Mouse (Mus musculus): ENCODE results near the gene Avpi1.

Avpi1 gene

GRCm38 (mm10) chr19:42080469-42080868 is 48.4 kb downstream of the Avpi1 start:
- Histone ChIP-seq H3K4me3 (replicated peaks; ENCODE audit: low read length) (no peak overlapping the region), H3K27me3 (ENCODE audit: insufficient read depth, low read length) (no peaks in the 10 kb centered on the region), H3K4me1 (replicated peaks; ENCODE audit: low read depth, low read length) (peaks cover 25% of the 10 kb centered on the region), H3K9me3 (ENCODE audit: low read length) (no peaks in the 10 kb centered on the region), H3K36me3 (ENCODE audit: insufficient read depth, low read length) (peaks cover 9% of the 10 kb centered on the region)
- TF ChIP-seq POU5F1 (IDR thresholded peaks at IDR 0.05; ENCODE audit: borderline replicate concordance, low read length) (no peak), NANOG (IDR thresholded peaks at IDR 0.05; ENCODE audit: borderline replicate concordance, low read length) (no peak), CTCF (conservative IDR thresholded peaks at IDR 0.05; ENCODE audit: low read length) (no peak)

- H3K36me3 ChIP-seq (ENCODE audit: insufficient read depth, low read length), result peaks cover 14% of the 10 kb centered on the region
- TF ChIP-seq CTCF (conservative IDR thresholded peaks at IDR 0.05; ENCODE audit: low read length) (no peak), POU5F1 (IDR thresholded peaks at IDR 0.05; ENCODE audit: borderline replicate concordance, low read length) (no peak), NANOG (IDR thresholded peaks at IDR 0.05; ENCODE audit: borderline replicate concordance, low read length) (no peak)
Measured at GRCm38 (mm10) chr19:42079950-42080349, 48.9 kb downstream of the Avpi1 start.

GRCm38 (mm10) chr19:42079006-42079405 is 49.9 kb downstream of the Avpi1 start:
- TF ChIP-seq NANOG (IDR thresholded peaks at IDR 0.05; ENCODE audit: borderline replicate concordance, low read length) (no peak), POU5F1 (IDR thresholded peaks at IDR 0.05; ENCODE audit: borderline replicate concordance, low read length) (no peak), CTCF (conservative IDR thresholded peaks at IDR 0.05; ENCODE audit: low read length) (no peak)
- Histone ChIP-seq H3K4me1 (replicated peaks; ENCODE audit: low read depth, low read length) (peaks cover 26% of the 10 kb centered on the region), H3K4me3 (replicated peaks; ENCODE audit: low read length) (no peak overlapping the region), H3K27me3 (ENCODE audit: insufficient read depth, low read length) (no peaks in the 10 kb centered on the region), H3K9me3 (ENCODE audit: low read length) (no peaks in the 10 kb centered on the region), H3K36me3 (ENCODE audit: insufficient read depth, low read length) (peaks cover 18% of the 10 kb centered on the region)

More at GRCm38 (mm10) chr19:42079950-42080349, 48.9 kb downstream of the Avpi1 start:
- H3K4me1 ChIP-seq (replicated peaks; ENCODE audit: low read depth, low read length), result peaks cover 26% of the 10 kb centered on the region
- H3K9me3 ChIP-seq (ENCODE audit: low read length), result no peaks in the 10 kb centered on the region
- no peaks in the 10 kb centered on the region for H3K27me3 ChIP-seq (ENCODE audit: insufficient read depth, low read length)
- H3K4me3 ChIP-seq (replicated peaks; ENCODE audit: low read length), result no peak overlapping the region

- no peak overlapping the region for H3K4me3 ChIP-seq (replicated peaks; ENCODE audit: low read length)
- no peaks in the 10 kb centered on the region for H3K9me3 ChIP-seq (ENCODE audit: low read length)
- H3K27me3 ChIP-seq (ENCODE audit: insufficient read depth, low read length), result no peaks in the 10 kb centered on the region
- TF ChIP-seq NANOG (IDR thresholded peaks at IDR 0.05; ENCODE audit: borderline replicate concordance, low read length) (no peak), CTCF (conservative IDR thresholded peaks at IDR 0.05; ENCODE audit: low read length) (no peak), POU5F1 (IDR thresholded peaks at IDR 0.05; ENCODE audit: borderline replicate concordance, low read length) (no peak)
- peaks cover 26% of the 10 kb centered on the region for H3K4me1 ChIP-seq (replicated peaks; ENCODE audit: low read depth, low read length)
- peaks cover 18% of the 10 kb centered on the region for H3K36me3 ChIP-seq (ENCODE audit: insufficient read depth, low read length)
Measured at GRCm38 (mm10) chr19:42078566-42078965, 50.3 kb downstream of the Avpi1 start.

GRCm38 (mm10) chr19:42075992-42076391 is 52.9 kb downstream of the Avpi1 start:
- peaks cover 30% of the 10 kb centered on the region for H3K4me1 ChIP-seq (replicated peaks; ENCODE audit: low read depth, low read length)
- peak overlapping the region; percentile 44 for H3K4me3 ChIP-seq (replicated peaks; ENCODE audit: low read length)
- H3K9me3 ChIP-seq (ENCODE audit: low read length), result no peaks in the 10 kb centered on the region
- H3K36me3 ChIP-seq (ENCODE audit: insufficient read depth, low read length), result peaks cover 18% of the 10 kb centered on the region
- no peaks in the 10 kb centered on the region for H3K27me3 ChIP-seq (ENCODE audit: insufficient read depth, low read length)
- no peak for TF ChIP-seq POU5F1 (IDR thresholded peaks at IDR 0.05; ENCODE audit: borderline replicate concordance, low read length)
- TF ChIP-seq NANOG (IDR thresholded peaks at IDR 0.05; ENCODE audit: borderline replicate concordance, low read length), result no peak
- TF ChIP-seq CTCF (conservative IDR thresholded peaks at IDR 0.05; ENCODE audit: low read length), result no peak

- TF ChIP-seq NANOG (IDR thresholded peaks at IDR 0.05; ENCODE audit: borderline replicate concordance, low read length) (no peak), POU5F1 (IDR thresholded peaks at IDR 0.05; ENCODE audit: borderline replicate concordance, low read length) (no peak), CTCF (conservative IDR thresholded peaks at IDR 0.05; ENCODE audit: low read length) (no peak)
- Histone ChIP-seq H3K4me1 (replicated peaks; ENCODE audit: low read depth, low read length) (peaks cover 40% of the 10 kb centered on the region), H3K9me3 (ENCODE audit: low read length) (no peaks in the 10 kb centered on the region), H3K36me3 (ENCODE audit: insufficient read depth, low read length) (peaks cover 18% of the 10 kb centered on the region), H3K4me3 (replicated peaks; ENCODE audit: low read length) (no peak overlapping the region), H3K27me3 (ENCODE audit: insufficient read depth, low read length) (no peaks in the 10 kb centered on the region)
Measured at GRCm38 (mm10) chr19:42075051-42075450, 53.8 kb downstream of the Avpi1 start.

Measured in E14TG2a.4 (cell line).